Mouse (Mus musculus) thymus, postnatal 25 days (tissue): ENCODE results near the gene Adamtsl5.

ENCODE experiments used
- DNase-seq: peaks from one replicate; pipeline ENCODE4 v3.0.0; 2022

Adamtsl5 gene

GRCm38 (mm10) chr10:80315315-80315714 is 32.9 kb downstream of the Adamtsl5 start:
- DNase-seq, result no peak

GRCm38 (mm10) chr10:80314494-80315001 is 33.7 kb downstream of the Adamtsl5 start:
- no peak for DNase-seq

- no peak for DNase-seq
These were observed 34.5 kb downstream of the Adamtsl5 start for GRCm38 (mm10) chr10:80313627-80314201.

GRCm38 (mm10) chr10:80312586-80313504 is 35.4 kb downstream of the Adamtsl5 start:
- DNase-seq, result no peak

GRCm38 (mm10) chr10:80311560-80311959 is 36.7 kb downstream of the Adamtsl5 start:
- DNase-seq, result no peak

- DNase-seq, result peak; percentile 48
These were observed 43.4 kb downstream of the Adamtsl5 start for GRCm38 (mm10) chr10:80304862-80305261.

GRCm38 (mm10) chr10:80304458-80304857 is 43.8 kb downstream of the Adamtsl5 start:
- DNase-seq, result no peak

GRCm38 (mm10) chr10:80302471-80302881 is 45.7 kb downstream of the Adamtsl5 start:
- DNase-seq, result no peak

- no peak for DNase-seq
These were observed 46.2 kb downstream of the Adamtsl5 start for GRCm38 (mm10) chr10:80302082-80302355.

- DNase-seq, result no peak
These were observed 46.7 kb downstream of the Adamtsl5 start for GRCm38 (mm10) chr10:80301256-80302081.

- no peak for DNase-seq
These were observed 47.5 kb downstream of the Adamtsl5 start for GRCm38 (mm10) chr10:80300672-80301181.

GRCm38 (mm10) chr10:80299824-80300223 is 48.4 kb downstream of the Adamtsl5 start:
- DNase-seq, result no peak

GRCm38 (mm10) chr10:80299301-80299700 is 48.9 kb downstream of the Adamtsl5 start:
- no peak for DNase-seq

- no peak for DNase-seq
These were observed 49.5 kb downstream of the Adamtsl5 start for GRCm38 (mm10) chr10:80298571-80299281.

- no peak for DNase-seq
These were observed 50.6 kb downstream of the Adamtsl5 start for GRCm38 (mm10) chr10:80297526-80298133.

- DNase-seq, result no peak
These were observed 51.4 kb downstream of the Adamtsl5 start for GRCm38 (mm10) chr10:80296824-80297223.

- peak; percentile 72 for DNase-seq
These were observed 52.4 kb downstream of the Adamtsl5 start, which contains the start of gene Apc2 for GRCm38 (mm10) chr10:80295618-80296425. Gene Apc2, plus strand, starts transcription at chr10:80295977.

- no peak for DNase-seq
These were observed 53.4 kb downstream of the Adamtsl5 start for GRCm38 (mm10) chr10:80294788-80295303.

- DNase-seq, result no peak
These were observed 53.9 kb downstream of the Adamtsl5 start for GRCm38 (mm10) chr10:80294311-80294710.

- peak; percentile 25 for DNase-seq
These were observed 54.9 kb downstream of the Adamtsl5 start for GRCm38 (mm10) chr10:80293325-80293724.
